Mouse (Mus musculus) MEL (cell line): ENCODE data around the gene Ywhaq. TPM values are rescaled to one million over a fixed set of nuclear protein-coding genes. Genes with fewer than 3 reads are reported as not detected.
A peak's percentile ranks its signal among the peaks of the same experiment; 100 is the strongest.

ENCODE experiments used
- DNase-seq: peaks from one replicate; pipeline ENCODE4 v3.0.0; 2011; ENCODE audit warnings: low read depth, low spot score
- H3K27ac ChIP-seq: 2 replicates; pipeline ENCODE4 v1.5.1; 2012; ENCODE audit warnings: low read depth, mild to moderate bottlenecking, control low read depth, low read length, moderate library complexity; ENCODE audit not compliant: control insufficient read depth
- H3K27me3 ChIP-seq, 2 experiments: fragments of 150-350 bp in 1 of 2; sonication (generic) in 1 of 2; 2 replicates each; pipeline ENCODE4 v1.6.1; 2012; ENCODE audit warnings: low read length in 2 of 2, mild to moderate bottlenecking in 2 of 2, improper control_type of control experiment in 1 of 2, moderate library complexity in 1 of 2; ENCODE audit not compliant: insufficient read depth in 2 of 2, control insufficient read depth in 1 of 2
- H3K36me3 ChIP-seq, 2 experiments: 2 replicates each; pipeline ENCODE4 v1.6.1; 2012 to 2014; ENCODE audit warnings: low read length in 2 of 2, improper control_type of control experiment in 1 of 2, inconsistent platforms in 1 of 2, mild to moderate bottlenecking in 1 of 2; ENCODE audit not compliant: insufficient read depth in 2 of 2, control insufficient read depth in 1 of 2
- H3K4me1 ChIP-seq, 2 experiments: fragments of 150-350 bp in 1 of 2; sonication (generic) in 1 of 2; 2 replicates each; pipeline ENCODE4 v1.6.1; 2012; ENCODE audit warnings: low read length in 2 of 2, improper control_type of control experiment in 1 of 2, mild to moderate bottlenecking in 1 of 2; ENCODE audit not compliant: insufficient read depth in 2 of 2, control insufficient read depth in 1 of 2
- H3K4me3 ChIP-seq, 2 experiments: fragments of 150-350 bp in 1 of 2; sonication (generic) in 1 of 2; 2 replicates each; pipeline ENCODE4 v1.5.1; 2012; ENCODE audit warnings: low read depth in 2 of 2, low read length in 2 of 2, mild to moderate bottlenecking in 2 of 2, moderate library complexity in 2 of 2, control low read depth in 1 of 2, improper control_type of control experiment in 1 of 2; ENCODE audit not compliant: control insufficient read depth in 1 of 2, insufficient read depth in 1 of 2
- H3K79me2 ChIP-seq: 2 replicates; pipeline ENCODE4 v1.6.1; 2012; ENCODE audit warnings: mild to moderate bottlenecking, low read length, moderate library complexity; ENCODE audit not compliant: control insufficient read depth, poor library complexity, insufficient read depth
- H3K9ac ChIP-seq: 2 replicates; pipeline ENCODE4 v1.6.1; 2012; ENCODE audit warnings: low read depth, mild to moderate bottlenecking, control low read depth, low read length, moderate library complexity; ENCODE audit not compliant: control insufficient read depth, poor library complexity, severe bottlenecking
- H3K9me3 ChIP-seq: fragments of 150-350 bp; sonication (generic); replicated peaks from 2 replicates; pipeline ENCODE4 v1.6.1; 2012; ENCODE audit warnings: mild to moderate bottlenecking, low read length, improper control_type of control experiment, moderate library complexity; ENCODE audit not compliant: insufficient read depth
- CHD1 ChIP-seq: IDR thresholded peaks from 2 replicates; pipeline ENCODE4 v1.6.1; 2012; ENCODE audit warnings: low read depth, mild to moderate bottlenecking, inconsistent platforms, low read length, improper control_type of control experiment
- CHD2 ChIP-seq: IDR thresholded peaks from 2 replicates; pipeline ENCODE4 v1.6.1; 2011; ENCODE audit warnings: low read length, improper control_type of control experiment
- CTCF ChIP-seq, 3 experiments: IDR thresholded peaks in 2 of 3; conservative IDR thresholded peaks in 1 of 3; 2 replicates each; pipeline ENCODE4 v1.5.1; 2011 to 2012; ENCODE audit warnings: low read length in 3 of 3, low read depth in 2 of 3, mild to moderate bottlenecking in 2 of 3, improper control_type of control experiment in 1 of 3, inconsistent platforms in 1 of 3, mixed read lengths in 1 of 3, moderate library complexity in 1 of 3; ENCODE audit not compliant: control insufficient read depth in 1 of 3, insufficient read depth in 1 of 3, poor library complexity in 1 of 3, severe bottlenecking in 1 of 3
- E2F4 ChIP-seq: IDR thresholded peaks from 2 replicates; pipeline ENCODE4 v1.6.1; 2011; ENCODE audit warnings: low read depth, low read length, improper control_type of control experiment, borderline replicate concordance
- ELF1 ChIP-seq: IDR thresholded peaks from 2 replicates; pipeline ENCODE4 v1.6.1; 2014; ENCODE audit warnings: low read depth, mild to moderate bottlenecking, inconsistent platforms, low read length, improper control_type of control experiment, moderate library complexity
- EP300 ChIP-seq, 2 experiments: IDR thresholded peaks; 2 replicates each; pipeline ENCODE4 v1.6.1; 2011; ENCODE audit warnings: improper control_type of control experiment in 2 of 2, low read length in 2 of 2, low read depth in 1 of 2, mild to moderate bottlenecking in 1 of 2
- ETS1 ChIP-seq: IDR thresholded peaks from 2 replicates; pipeline ENCODE4 v1.6.1; 2012; ENCODE audit warnings: low read depth, mild to moderate bottlenecking, inconsistent platforms, low read length, improper control_type of control experiment, moderate library complexity
- KAT2A ChIP-seq: conservative IDR thresholded peaks from 2 replicates; pipeline ENCODE4 v1.6.1; 2012; ENCODE audit warnings: low read depth, low read length, improper control_type of control experiment, inconsistent platforms
- MAFK ChIP-seq: IDR thresholded peaks from 2 replicates; pipeline ENCODE4 v1.6.1; 2011; ENCODE audit warnings: low read depth, mild to moderate bottlenecking, low read length, improper control_type of control experiment, borderline replicate concordance
- MAX ChIP-seq: IDR thresholded peaks from 2 replicates; pipeline ENCODE4 v1.6.1; 2011; ENCODE audit warnings: low read length, improper control_type of control experiment
- MYC ChIP-seq: IDR thresholded peaks from 2 replicates; pipeline ENCODE4 v1.6.1; 2011; ENCODE audit warnings: low read depth, mild to moderate bottlenecking, low read length, improper control_type of control experiment, moderate library complexity
- NRF1 ChIP-seq: IDR thresholded peaks from 2 replicates; pipeline ENCODE4 v1.6.1; 2014; ENCODE audit warnings: low read depth, mild to moderate bottlenecking, inconsistent platforms, low read length, improper control_type of control experiment, moderate library complexity; ENCODE audit not compliant: poor library complexity, insufficient read depth, severe bottlenecking
- POLR2AphosphoS5 ChIP-seq: IDR thresholded peaks from 2 replicates; pipeline ENCODE4 v1.6.1; 2012; ENCODE audit warnings: low read depth, borderline replicate concordance, mild to moderate bottlenecking, inconsistent platforms, low read length, moderate library complexity, mixed read lengths
- RCOR1 ChIP-seq: IDR thresholded peaks from 2 replicates; pipeline ENCODE4 v1.6.1; 2012; ENCODE audit warnings: low read depth, mild to moderate bottlenecking, inconsistent platforms, low read length, improper control_type of control experiment
- UBTF ChIP-seq: IDR thresholded peaks from 2 replicates; pipeline ENCODE4 v1.6.1; 2012; ENCODE audit warnings: low read depth, mild to moderate bottlenecking, inconsistent platforms, low read length, improper control_type of control experiment, moderate library complexity, borderline replicate concordance; ENCODE audit not compliant: insufficient read depth
- USF1 ChIP-seq: IDR thresholded peaks from 2 replicates; pipeline ENCODE4 v1.6.1; 2014; ENCODE audit warnings: low read depth, mild to moderate bottlenecking, inconsistent platforms, low read length, improper control_type of control experiment, moderate library complexity
- USF2 ChIP-seq, 2 experiments: IDR thresholded peaks; 2 replicates each; pipeline ENCODE4 v1.6.1; 2011 to 2012; ENCODE audit warnings: improper control_type of control experiment in 2 of 2, low read length in 2 of 2, borderline replicate concordance in 1 of 2, inconsistent platforms in 1 of 2, low read depth in 1 of 2, mild to moderate bottlenecking in 1 of 2; ENCODE audit not compliant: insufficient read depth in 1 of 2
- ZC3H11A ChIP-seq: IDR thresholded peaks from 2 replicates; pipeline ENCODE4 v1.6.1; 2012; ENCODE audit warnings: low read depth, mild to moderate bottlenecking, inconsistent platforms, low read length, improper control_type of control experiment
- ZKSCAN1 ChIP-seq: IDR thresholded peaks from 2 replicates; pipeline ENCODE4 v1.6.1; 2012; ENCODE audit warnings: low read depth, mild to moderate bottlenecking, inconsistent platforms, low read length, improper control_type of control experiment, moderate library complexity
- ZNF384 ChIP-seq: IDR thresholded peaks from 2 replicates; pipeline ENCODE4 v1.6.1; 2012; ENCODE audit warnings: low read depth, mild to moderate bottlenecking, inconsistent platforms, low read length, improper control_type of control experiment
- polyA plus RNA-seq, 2 experiments: library from polyadenylated mRNA; stranded (reverse) in 1 of 2; unstranded in 1 of 2; fragments of >175 nt in 1 of 2; fragments of >200 nt in 1 of 2; gene quantifications; 2 replicates each; pipeline versions ENCODE4 v1.2.1 to v1.2.4; 2012; ENCODE audit warnings: low replicate concordance in 2 of 2, low read depth in 1 of 2; ENCODE audit not compliant: insufficient read length in 2 of 2, insufficient read depth in 1 of 2, missing spikeins in 1 of 2
- total RNA-seq: library from RNA; depleted of rRNA; stranded (reverse); fragments of 300-350 nt; gene quantifications from 2 replicates; pipeline ENCODE4 v1.2.3, GENCODE M21; 2012

Ywhaq gene
- total and polyA plus RNA-seq, 3 experiments = 99.2 to 102 TPM; not detected in 1

DNA sequence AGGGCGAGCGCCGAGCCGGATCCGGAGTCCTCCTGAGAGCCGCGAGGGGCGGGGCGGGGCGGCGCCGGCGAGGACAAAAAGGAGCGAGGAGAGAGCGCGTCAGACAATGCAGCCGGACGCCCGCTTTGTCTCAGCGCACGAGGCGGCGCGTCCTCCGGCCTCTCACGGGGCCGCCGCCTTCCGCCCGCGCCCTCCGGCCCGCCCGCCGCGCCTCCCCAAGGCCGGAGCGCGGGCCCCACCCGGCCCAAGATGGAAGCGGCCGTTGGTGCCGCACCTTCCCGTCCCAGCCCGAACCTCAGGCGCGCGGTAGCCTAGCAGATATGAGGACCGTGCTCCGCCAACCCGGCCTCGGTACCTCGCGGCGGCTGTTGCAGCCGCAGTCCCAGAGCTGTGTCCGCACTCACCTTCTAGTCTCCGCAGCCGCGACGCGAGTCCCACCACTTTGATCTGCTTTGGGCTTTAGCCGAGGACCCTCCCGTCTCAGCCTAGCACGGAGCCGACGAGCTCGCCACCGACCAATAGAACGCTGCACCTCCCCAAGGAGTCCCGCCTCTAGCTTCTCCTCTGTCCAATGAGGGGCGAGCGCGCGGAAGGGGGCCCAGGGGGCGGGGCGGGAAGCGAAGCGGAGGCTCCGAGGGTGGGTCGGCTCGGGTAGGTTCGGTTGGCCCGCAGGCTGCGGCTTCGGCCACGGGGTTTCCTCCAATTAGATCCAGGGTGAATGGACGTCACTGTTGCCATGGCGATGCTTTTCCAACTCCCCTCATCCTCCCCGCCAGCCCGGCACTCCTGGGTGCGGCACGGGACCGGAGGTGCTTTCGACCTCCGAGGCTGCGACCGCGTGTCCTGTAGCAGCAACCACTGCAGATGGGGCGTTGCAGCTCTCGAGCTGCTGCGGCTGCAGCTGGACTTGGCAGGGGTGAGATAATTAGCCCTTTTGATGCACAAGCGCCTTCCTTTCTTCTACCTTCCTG lies at the start of gene Ywhaq (continued):
- TF ChIP-seq USF1 (0 out of 2 replicates have a peak, but pooled peaks have one; percentile 12), ZNF384 (no peak), MAX (peak; percentile 66), ZC3H11A (no peak), EP300 (IDR thresholded peaks at IDR 0.05; ENCODE audit: low read depth in 1 of 2, low read length in 2 of 2) (no peak), ETS1 (no peak; the same call in 1 of the 2 replicates)

DNA sequence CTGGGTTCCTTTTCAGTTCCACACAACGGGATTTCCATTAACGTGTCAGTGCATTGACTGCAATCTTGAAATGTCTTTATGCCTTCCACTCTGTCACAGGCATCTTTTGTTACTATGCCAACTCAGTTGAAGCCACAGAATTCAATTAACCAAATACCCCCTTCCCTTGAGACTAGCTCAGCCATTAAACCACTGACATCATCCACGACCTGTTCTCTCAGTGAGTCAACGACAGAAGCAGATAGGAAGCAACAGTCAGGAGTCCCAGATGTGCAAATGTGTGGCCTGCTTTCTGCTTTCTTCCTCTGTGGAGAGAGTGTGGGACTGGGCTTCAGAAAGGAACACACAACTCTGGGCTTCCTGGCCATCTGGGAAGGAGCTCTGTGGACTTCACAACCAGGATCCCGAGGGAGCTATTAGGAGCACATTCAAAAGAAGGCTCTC lies 46.0 kb upstream of the Ywhaq start:
- no peaks in the 10 kb centered on the region for H3K27me3 ChIP-seq
- no peaks in the 10 kb centered on the region for H3K79me2 ChIP-seq
- TF ChIP-seq CHD2 = no peak
- TF ChIP-seq CHD1 = no peak
- no peak for TF ChIP-seq POLR2AphosphoS5
- TF ChIP-seq MAFK = no peak
- no peak for TF ChIP-seq RCOR1
- TF ChIP-seq KAT2A = no peak
- TF ChIP-seq ELF1 = no peak
- no peak for TF ChIP-seq UBTF
- no peak for TF ChIP-seq ZNF384
- TF ChIP-seq MYC = no peak
- TF ChIP-seq USF2 (IDR thresholded peaks at IDR 0.05; ENCODE audit: borderline replicate concordance in 1 of 2, insufficient read depth in 1 of 2, low read depth in 1 of 2, low read length in 2 of 2) = no peak
- TF ChIP-seq ZKSCAN1 = no peak
- no peak for TF ChIP-seq ZC3H11A
- TF ChIP-seq EP300 (IDR thresholded peaks at IDR 0.05; ENCODE audit: low read depth in 1 of 2, low read length in 2 of 2) = no peak
- TF ChIP-seq E2F4 = no peak
- no peak for TF ChIP-seq CTCF (IDR thresholded peaks at IDR 0.05 in 2 of 3, conservative IDR thresholded peaks at IDR 0.05 in 1 of 3; ENCODE audit: control insufficient read depth in 1 of 3, insufficient read depth in 1 of 3, low read depth in 2 of 3, low read length in 3 of 3, poor library complexity in 1 of 3, severe bottlenecking in 1 of 3)
- TF ChIP-seq MAX = no peak
- TF ChIP-seq NRF1 = no peak
- TF ChIP-seq, all 39 proteins: peak for 0
- Histone ChIP-seq H3K27ac (no peak overlapping the region), H3K4me3 (no peak overlapping the region), H3K9me3 (no peaks in the 10 kb centered on the region), H3K4me1 (no peaks in the 10 kb centered on the region), H3K36me3 (no peaks in the 10 kb centered on the region), H3K9ac (no peak overlapping the region)
- DNase-seq = no peak
